Mouse (Mus musculus) gonadal fat pad, adult 2 months (tissue): Measurements from ENCODE around the gene Tmod1. TPM values are rescaled to one million over a fixed set of nuclear protein-coding genes. Genes with fewer than 3 reads are reported as not detected.

Source experiments
- DNase-seq: peaks from one replicate; pipeline ENCODE4 v3.0.0-alpha.2; 2012; ENCODE audit warnings: low read depth
- polyA plus RNA-seq: library from polyadenylated mRNA; depleted of rRNA; stranded (reverse); fragments of >200 nt; gene quantifications from 2 replicates; pipeline ENCODE4 v1.2.3, GENCODE M21; 2012

Tmod1 gene
- polyA plus RNA-seq, 1 experiment = 4.2 TPM

GRCm38 (mm10) chr4:46089524-46090125, 50.9 kb downstream of the Tmod1 start:
- no peak for DNase-seq

GRCm38 (mm10) chr4:46092429-46093076, 53.8 kb downstream of the Tmod1 start:
- DNase-seq = no peak

- DNase-seq = no peak
Observed at GRCm38 (mm10) chr4:46094916-46095825, 56.4 kb downstream of the Tmod1 start.

- DNase-seq = no peak
Observed at GRCm38 (mm10) chr4:46095826-46096159, 57.1 kb downstream of the Tmod1 start.

GRCm38 (mm10) chr4:46096546-46096945, 57.8 kb downstream of the Tmod1 start:
- no peak for DNase-seq

- DNase-seq = no peak
Observed at GRCm38 (mm10) chr4:46097591-46097990, 58.9 kb downstream of the Tmod1 start.

- DNase-seq = no peak
Observed at GRCm38 (mm10) chr4:46099132-46099531, 60.4 kb downstream of the Tmod1 start.

GRCm38 (mm10) chr4:46100539-46100938, 61.8 kb downstream of the Tmod1 start:
- no peak for DNase-seq

GRCm38 (mm10) chr4:46101211-46101711, 62.5 kb downstream of the Tmod1 start:
- no peak for DNase-seq

GRCm38 (mm10) chr4:46102078-46102769, 63.5 kb downstream of the Tmod1 start:
- DNase-seq = no peak

GRCm38 (mm10) chr4:46110084-46110483, 71.3 kb downstream of the Tmod1 start:
- DNase-seq = no peak

GRCm38 (mm10) chr4:46111361-46111760, 72.6 kb downstream of the Tmod1 start:
- DNase-seq = no peak

- no peak for DNase-seq
Observed at GRCm38 (mm10) chr4:46115308-46115707, 76.6 kb downstream of the Tmod1 start.

- no peak for DNase-seq
Observed at GRCm38 (mm10) chr4:46116544-46117175, 77.9 kb downstream of the Tmod1 start.

- DNase-seq = no peak
Observed at GRCm38 (mm10) chr4:46117536-46117935, 78.8 kb downstream of the Tmod1 start.

GRCm38 (mm10) chr4:46119514-46120094, 80.9 kb downstream of the Tmod1 start:
- DNase-seq = no peak

- no peak for DNase-seq
Observed at GRCm38 (mm10) chr4:46120767-46121166, 82.0 kb downstream of the Tmod1 start.

GRCm38 (mm10) chr4:46123358-46123757, 84.6 kb downstream of the Tmod1 start:
- no peak for DNase-seq

GRCm38 (mm10) chr4:46126541-46126940, 87.8 kb downstream of the Tmod1 start:
- no peak for DNase-seq

GRCm38 (mm10) chr4:46129311-46130004, 90.7 kb downstream of the Tmod1 start:
- DNase-seq = no peak
